Mouse (Mus musculus): ENCODE results near the gene Myl3. TPM values are rescaled to one million over a fixed set of nuclear protein-coding genes. Genes with fewer than 3 reads are reported as not detected.

The Myl3 gene
- total RNA-seq, 2 experiments from 2014 or later, result not detected

DNA sequence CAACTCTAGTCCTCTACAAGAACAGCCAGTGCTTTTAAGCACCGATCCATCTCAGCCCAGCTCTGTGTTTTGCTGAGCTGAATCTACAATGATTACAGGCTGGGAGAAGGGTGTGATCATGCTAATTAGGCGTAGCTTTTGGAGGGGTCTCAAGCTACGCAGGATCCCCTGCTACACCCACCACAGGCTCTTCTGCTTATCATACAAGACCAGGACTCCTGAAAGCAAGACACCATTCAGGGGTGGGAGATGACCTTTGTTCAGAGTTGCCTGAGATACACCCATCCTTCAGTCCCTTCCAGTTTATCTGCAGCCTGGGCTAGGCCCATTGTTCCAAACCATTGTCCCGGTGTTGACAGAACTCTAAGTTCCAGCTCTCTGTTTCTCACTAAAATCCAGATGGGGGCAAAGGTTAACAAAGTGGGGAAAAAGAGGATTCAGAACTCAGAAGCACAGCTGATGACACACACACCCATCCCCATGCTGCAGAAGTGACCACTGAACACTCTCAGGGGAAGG is 11.3 kb downstream of the Myl3 start:
- intact Hi-C loops (cut with DNase I), result no loop called here
- no peak for DNase-seq (ENCODE audit: low spot score in 2 of 2)

DNA sequence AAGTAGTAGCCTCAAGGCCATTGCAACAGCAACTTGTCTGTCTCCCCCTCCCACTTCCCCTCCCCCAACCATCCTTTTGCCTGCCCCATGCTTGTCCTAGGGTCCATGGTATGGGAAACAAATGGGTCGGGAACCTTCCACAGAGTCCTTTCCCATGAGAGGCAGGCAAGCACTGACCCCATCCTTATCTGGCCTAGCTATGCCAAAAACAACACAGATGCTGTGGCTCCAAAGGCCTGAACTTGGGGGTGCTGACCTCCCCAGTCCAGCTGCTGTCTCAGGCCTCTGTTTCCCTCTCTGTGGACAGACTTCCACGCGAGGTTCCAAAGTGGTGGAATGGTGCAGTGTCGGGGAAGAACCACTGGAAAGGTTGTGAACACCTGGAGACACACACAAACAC is 12.1 kb downstream of the Myl3 start:
- no peak for DNase-seq (ENCODE audit: low spot score in 2 of 2)
- intact Hi-C loops (cut with DNase I), result no loop called here

DNA sequence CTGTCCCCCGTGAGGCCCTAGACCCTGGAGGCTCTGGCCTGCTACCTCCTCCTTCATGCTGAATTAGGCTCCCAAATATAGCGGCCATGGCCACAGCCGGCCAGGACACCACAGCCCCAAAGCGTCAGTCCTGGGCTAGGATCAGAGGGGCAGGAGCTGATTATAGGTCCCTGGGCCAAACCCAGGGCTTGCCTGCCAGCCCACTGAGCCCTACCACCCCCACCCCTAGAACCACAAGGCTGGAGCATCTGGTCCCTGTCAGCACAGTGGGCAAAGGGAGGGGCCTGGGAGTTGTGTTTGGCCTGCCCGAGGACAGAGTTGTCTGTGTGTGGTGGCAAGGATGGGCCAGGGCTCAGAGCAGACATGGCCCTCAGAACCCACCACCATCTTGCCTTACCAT is 16.2 kb downstream of the Myl3 start:
- intact Hi-C loops (cut with DNase I), result loop anchor here (2.0 kb wide), 1 partner anchor 41 kb away; no protein-coding TSS in a partner anchor
- DNase-seq (ENCODE audit: low spot score in 2 of 2), result no peak

DNA sequence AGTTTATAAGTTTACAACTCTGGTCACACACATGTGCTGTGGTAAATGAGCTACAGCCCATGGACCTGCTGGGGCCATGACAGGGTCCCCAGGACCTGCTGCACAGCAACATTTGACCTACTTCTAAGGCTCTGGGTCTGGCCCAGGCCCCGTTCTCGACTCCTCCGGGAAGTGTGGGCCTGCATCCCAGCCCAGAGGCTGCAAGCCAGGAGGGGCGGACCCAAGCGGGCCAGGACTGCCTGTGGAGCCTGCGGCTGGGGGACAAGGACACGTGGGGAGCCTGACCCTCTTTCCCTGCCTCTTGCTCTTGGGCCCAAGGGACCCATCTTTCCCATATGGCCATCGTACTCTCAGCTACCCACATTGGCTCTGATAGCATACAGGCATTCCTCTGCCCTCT is 16.9 kb downstream of the Myl3 start:
- intact Hi-C loops (cut with DNase I), result loop anchor here (2.0 kb wide), 1 partner anchor 42 kb away; no protein-coding TSS in a partner anchor
- peak; percentile 11 to 37 for DNase-seq (ENCODE audit: low spot score in 2 of 2)

DNA sequence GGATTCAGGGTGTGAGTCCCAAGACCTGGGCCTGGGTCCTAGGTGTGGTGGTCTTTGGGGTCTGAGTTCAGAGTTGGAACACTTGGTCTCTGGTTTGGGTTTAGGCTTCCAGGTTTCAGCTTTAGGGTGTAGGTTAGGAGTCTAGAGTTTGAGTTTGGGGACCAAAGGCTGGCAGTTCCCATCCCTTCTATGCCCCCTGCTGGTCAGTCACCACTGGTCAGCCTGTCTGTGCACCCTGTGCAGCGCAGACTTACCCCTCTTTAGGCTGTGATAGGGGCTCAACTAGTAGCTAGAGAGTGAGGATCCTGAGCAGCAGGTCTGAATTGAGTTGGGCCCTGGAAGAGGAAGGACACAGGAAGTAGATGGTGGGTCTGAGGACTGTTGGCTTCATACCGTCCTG is 17.6 kb downstream of the Myl3 start:
- DNase-seq (ENCODE audit: low spot score in 2 of 2), result peak; percentile 23 to 40
- intact Hi-C loops (cut with DNase I), result loop anchor here (2.0 kb wide), 1 partner anchor 42 kb away; no protein-coding TSS in a partner anchor

DNA sequence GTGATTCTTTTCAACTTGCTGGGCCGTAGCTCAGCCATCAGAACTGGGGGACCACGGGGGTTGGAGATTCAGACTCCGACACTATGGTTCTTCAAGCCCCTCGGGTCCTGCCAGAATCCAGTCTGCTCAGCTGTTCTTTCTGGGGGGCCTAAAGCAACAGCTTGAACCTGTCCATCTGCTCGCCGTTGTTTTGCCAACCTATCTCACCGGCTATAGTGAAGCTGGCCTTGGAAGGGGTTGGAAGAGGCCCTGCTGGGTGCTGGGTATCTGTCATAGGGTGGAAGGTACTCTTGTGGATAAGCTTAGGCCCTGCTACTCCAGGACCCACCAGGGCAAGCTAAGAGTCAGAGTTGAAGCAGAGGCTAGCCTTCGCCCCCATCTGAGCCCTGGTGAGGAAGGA is 19.2 kb downstream of the Myl3 start:
- DNase-seq (ENCODE audit: low spot score in 2 of 2), result no peak
- intact Hi-C loops (cut with DNase I), result no loop called here

DNA sequence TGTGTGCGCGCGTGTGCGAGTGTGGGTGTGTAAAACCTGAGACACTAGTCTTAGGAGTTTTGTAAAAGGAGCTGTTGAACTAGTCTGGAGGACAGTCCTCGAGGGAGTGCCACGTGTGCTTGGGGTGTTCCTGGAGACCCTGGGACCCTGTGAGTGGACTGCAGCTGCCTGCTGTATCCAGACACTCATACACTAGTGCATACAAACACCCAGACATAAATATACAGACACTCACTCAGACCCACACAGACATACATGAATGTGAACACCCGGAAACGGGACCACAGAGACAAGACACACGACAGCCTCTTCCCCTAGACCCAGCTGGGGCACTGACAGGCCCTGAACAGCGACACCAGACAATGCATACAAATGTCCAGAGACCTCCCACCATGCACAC is 21.1 kb downstream of the Myl3 start:
- no peak for DNase-seq (ENCODE audit: low spot score in 2 of 2)
- intact Hi-C loops (cut with DNase I), result no loop called here

DNA sequence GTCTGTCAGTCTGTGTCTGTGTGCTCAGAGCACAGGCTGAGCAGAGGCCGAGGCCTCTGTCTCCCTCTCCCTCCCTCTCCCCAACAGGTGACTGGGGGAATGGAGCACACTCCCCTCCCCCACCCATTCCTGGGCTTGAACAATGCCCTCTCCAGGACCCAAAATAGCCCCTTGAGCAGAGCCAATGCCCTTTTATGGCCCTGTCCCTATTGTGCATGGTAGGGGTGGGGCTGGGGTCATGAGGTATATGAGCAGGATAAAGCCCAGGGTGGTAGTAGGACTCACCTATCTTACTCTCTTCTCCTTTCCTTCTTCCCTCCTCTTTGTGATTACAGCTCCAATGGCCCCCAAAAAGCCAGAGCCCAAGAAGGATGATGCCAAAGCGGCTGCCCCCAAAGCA is 21.7 kb downstream of the Myl3 start:
- intact Hi-C loops (cut with DNase I), result no loop called here
- DNase-seq (ENCODE audit: low spot score in 2 of 2), result no peak

DNA sequence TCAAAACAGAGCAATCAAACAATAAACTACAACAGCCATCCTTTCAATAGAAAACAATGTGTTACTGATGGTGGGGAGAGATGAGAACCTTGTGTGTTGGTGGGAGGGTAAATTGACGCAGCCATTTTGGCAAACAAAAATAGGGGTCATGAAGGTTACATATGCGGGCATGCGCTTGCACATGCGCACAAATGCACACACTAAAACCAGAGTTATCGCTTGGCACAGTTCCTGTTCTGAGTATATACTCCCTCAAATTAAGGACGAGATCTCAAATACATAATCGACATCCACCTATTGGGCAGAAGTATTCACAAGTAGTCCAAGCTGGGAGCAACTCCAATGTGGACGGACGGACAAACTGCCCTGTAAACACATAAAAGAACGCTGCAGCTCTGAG is 30.7 kb downstream of the Myl3 start:
- intact Hi-C loops (cut with DNase I), result loop anchor here (5.0 kb wide), 1 partner anchor 130 kb away; no protein-coding TSS in a partner anchor

DNA sequence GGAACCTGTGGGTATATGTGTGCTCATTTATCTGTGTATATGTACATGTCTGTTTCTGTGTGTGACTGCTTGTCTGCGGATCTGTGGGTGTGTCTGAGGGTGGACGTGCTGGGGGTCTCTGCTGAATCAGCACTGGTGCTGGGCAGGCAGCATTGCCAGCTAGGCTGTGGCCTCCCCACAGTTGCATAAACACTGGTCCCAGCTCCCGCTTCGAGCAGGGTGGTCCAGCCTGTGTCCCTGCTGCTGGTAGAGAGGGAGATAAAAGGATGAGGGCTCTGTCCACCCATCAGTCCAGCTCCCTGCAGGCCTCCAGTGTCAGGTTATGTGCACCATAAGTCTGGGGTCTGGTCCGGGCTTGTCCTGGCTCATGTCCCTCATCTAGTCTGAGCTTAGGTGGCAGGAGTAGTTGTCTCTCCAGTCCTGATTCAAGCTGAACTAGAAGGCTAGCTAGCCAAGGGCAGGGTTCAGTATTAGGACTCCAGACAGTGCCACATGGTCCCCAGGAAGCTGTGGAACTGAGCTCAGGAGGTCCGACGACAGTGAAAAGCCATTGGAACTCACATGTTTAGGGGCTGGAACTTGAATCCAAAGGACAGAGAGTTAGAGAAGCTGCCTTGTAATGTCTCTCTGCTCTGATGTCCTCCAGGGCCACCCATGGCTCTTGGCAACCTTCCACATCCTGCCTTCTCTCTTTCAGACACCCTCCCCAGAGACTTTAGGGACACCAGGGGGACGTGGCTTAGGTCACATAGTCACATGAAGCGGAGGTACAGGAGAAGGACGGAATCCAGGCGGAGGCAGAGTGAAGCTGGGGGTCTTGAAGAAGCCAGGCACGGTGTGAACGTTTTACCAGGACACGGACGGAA is 33.0 kb downstream of the Myl3 start:
- DNase-seq (ENCODE audit: low spot score in 2 of 2), result no peak
- intact Hi-C loops (cut with DNase I), result loop anchor here (5.0 kb wide), 1 partner anchor 132 kb away; no protein-coding TSS in a partner anchor

More for the DNA sequence above, 30.7 kb downstream of the Myl3 start:
- no peak for DNase-seq (ENCODE audit: low spot score in 2 of 2)

DNA sequence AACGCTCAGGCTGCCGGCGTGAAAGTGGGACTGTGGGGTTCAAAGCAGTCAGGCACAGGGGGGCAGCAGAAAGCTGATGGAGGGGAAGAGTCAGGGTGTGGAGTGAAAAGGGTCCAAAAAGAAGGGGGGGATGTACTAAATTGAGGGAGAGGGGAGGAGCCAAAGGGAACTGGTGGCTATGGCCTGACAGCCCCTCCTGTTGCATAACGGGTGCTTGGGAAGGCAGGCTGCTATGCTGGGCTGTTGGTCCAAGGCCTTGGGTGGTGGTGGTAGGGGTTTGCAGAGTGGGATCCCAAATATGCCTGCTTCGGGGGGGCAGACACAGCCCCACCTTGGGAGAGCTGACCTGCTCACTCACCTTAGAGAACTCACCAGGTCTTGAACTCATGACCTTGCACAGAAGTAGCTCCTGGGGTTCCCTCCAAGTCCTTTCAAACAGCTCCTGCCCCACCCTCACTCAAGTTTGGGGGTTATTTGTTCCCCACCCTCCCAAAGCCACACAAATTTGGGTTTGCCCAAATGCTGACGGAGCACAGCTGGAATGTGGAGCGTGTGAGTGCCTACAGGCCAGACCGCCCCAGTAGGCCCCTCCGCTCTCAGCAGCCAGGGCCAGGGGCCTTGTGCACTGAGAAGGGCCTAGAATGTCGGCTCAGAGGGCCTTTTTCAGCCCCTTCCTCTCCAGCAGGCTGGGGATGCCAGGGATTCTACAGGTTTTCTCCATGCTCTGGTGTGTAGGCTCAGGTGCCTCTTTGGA is 33.8 kb downstream of the Myl3 start:
- intact Hi-C loops (cut with DNase I), result no loop called here
- DNase-seq (ENCODE audit: low spot score in 2 of 2), result no peak

DNA sequence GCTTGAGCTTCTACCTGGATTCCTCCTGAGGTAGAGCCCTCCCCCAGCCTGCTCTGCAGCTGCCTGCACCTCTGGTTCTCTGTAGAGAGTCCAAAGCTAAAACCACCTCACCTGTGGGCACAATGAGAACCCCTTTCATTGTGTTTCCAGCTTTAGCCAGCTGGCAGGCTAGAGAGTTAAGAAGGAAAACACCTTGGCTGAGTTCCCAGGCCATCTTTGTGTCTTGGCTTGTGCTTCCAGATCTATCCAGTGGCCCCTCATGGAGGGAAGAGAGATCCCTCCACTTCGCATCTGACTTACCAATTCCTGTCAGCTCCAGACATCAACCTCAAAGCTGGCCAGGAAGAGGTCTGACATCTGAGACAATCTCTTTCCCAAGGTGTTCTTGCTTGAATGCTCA is 36.4 kb downstream of the Myl3 start:
- DNase-seq (ENCODE audit: low spot score in 2 of 2), result no peak
- intact Hi-C loops (cut with DNase I), result no loop called here

DNA sequence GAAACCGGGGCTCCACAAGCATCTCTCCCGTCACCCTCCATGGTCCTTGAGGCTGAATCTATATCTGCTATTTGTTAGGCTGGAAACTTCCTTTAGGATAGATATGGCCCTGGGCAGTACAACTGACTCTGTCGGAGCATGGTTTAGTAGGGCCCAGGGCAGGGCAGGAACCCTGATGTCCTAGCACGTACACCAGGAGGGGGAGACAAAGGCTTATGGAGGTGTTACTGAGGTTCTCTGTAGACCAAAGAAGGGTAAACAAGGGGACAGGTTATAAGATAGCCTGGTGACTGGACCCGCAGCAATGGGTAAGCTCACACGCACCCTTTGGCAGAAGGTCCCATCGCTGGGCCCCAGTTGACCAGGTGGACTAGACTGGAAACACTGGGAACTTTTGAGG is 36.9 kb downstream of the Myl3 start:
- no peak for DNase-seq (ENCODE audit: low spot score in 2 of 2)
- intact Hi-C loops (cut with DNase I), result no loop called here

DNA sequence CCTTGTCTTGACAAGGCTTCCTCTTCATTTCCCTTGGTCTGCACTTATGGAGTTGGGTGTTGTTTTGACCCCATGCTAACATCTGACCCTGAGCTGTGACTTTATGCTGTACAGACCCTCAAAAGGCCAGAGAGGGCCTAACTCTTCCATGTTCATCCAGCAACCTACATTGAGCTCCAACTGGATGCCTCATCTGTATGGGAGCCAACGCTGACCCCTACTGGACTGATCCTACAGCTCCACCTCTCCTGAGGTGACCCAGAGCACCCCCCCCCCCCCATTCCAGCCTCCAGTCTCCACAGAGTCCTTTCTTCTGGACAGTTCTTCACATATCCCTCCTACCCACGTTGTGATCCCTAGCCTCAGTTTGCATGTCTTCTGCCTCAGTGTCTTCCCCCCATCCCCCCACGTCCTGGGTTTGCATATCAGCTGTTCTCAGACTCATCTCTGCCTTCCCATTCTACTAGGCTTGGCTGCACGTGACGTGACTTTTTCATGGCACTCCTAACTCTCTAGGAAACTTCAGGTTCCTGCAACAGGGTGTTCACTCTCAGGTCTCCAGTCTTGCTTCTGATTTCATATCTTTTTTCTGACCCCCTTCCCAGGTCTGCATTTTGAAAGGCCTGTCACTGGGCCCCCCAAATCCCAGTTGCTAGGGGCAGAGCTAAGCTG is 37.7 kb downstream of the Myl3 start:
- no peak for DNase-seq (ENCODE audit: low spot score in 2 of 2)
- intact Hi-C loops (cut with DNase I), result no loop called here

DNA sequence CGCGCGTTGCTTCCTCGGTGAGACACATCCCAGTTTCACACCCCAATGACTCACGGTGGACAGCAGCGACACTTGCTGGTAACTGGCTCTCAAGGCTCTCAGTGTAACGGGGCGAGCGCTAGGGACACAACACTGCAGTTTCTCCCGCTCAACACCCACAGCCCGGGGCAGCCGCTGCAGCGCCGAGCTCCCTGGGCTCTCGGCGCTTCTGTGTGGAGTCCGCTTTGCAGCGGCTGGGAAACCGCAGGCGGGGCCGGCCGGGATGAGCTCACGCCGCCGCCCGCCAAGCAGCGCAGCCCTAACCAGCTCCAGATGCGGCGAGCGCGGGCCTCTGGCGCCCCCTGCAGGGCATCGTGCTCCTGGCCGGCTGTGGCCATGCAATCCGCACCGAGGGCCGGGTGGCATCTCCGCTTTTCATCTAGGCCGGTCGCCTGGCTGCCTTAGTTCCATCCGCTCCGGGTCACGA is 39.6 kb downstream of the Myl3 start:
- intact Hi-C loops (cut with DNase I), result loop anchor here (1.0 to 5.0 kb wide), 3 partner anchors 65 to 370 kb away; no protein-coding TSS in a partner anchor
- peak; percentile 93 for DNase-seq (ENCODE audit: low spot score in 2 of 2)

DNA sequence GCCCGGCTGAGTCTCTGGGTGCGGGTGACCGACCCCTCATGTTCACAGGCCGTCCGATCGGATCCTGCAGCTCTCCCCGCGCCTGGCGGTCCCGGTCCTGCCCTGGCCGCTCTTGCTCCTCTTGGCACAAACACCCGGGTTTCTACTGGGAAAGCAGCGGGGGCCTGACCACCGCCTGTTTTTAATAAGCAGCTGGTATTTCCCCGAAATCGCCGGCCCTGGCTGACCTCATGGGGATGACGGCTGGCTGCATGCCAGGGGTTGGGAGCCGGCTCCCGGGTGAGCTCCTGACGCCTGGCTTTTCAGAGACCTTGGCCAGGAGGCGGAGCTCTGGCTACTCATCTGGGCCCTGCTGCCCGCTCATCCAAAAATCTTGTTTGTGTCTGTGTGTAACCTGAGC is 40.1 kb downstream of the Myl3 start:
- intact Hi-C loops (cut with DNase I), result loop anchor here (1.0 to 5.0 kb wide), 4 partner anchors 65 to 371 kb away; no protein-coding TSS in a partner anchor
- peak; percentile 64 to 70 for DNase-seq (ENCODE audit: low spot score in 2 of 2)

DNA sequence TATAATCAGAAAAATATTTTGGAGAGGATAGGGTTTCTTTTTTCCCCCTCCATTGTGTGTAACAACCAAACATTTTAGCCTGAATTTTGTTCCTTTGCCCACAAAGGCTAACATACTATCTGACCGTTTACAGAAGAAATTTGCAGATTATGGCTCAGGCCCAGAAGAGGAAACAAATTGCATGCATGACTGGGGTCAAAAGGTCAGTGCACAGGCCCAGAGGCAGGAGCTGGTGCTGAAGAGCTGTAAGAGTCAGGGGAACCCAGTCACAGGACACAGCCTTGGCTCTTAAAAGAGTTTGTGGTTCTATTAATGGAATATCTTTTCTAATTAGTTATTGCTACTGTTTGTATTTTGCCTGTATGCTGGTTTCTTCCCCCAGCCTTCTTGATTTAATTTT is 42.0 kb downstream of the Myl3 start:
- intact Hi-C loops (cut with DNase I), result loop anchor here (2.0 to 5.0 kb wide), 2 partner anchors 87 to 146 kb away; no protein-coding TSS in a partner anchor
- DNase-seq (ENCODE audit: low spot score in 2 of 2), result no peak

DNA sequence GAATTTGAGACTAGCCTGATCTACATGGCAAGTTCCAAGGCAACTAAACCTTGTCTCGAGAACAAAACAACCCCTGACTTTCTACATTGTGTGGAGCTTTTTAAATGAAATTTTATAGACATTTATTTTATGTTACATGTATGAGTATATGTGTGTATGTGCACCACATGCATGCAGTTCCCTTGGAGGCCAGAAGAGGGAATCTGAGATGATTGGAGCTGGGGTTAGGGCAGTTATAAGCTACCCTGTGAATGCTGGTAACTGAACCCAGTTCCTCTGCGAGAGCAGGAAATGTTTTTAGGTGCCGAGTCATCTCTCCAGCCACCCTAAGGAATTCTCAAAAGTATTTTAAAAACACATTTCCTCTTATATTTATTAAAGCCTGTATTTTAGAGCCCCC is 46.5 kb downstream of the Myl3 start:
- intact Hi-C loops (cut with DNase I), result no loop called here
- no peak for DNase-seq (ENCODE audit: low spot score in 2 of 2)

DNA sequence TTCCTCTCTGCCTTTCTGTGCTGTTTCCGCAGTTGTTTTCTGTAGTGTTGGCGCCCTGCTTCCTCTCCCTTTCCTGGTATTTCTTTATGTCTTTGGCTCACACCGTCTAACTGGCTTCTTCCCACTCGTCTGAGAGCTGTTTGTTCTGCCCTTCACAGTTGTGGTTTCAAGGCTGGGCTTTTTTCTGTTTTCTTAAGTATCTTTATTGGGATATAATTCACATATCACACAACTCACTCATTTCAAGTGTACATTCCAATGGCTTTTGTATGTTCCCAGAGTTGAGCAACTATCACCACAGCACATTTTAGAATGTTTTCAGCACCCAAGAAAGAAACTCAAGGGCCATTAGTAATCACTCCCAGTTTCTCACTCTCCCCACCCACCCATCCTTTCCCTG is 48.8 kb downstream of the Myl3 start:
- no peak for DNase-seq (ENCODE audit: low spot score in 2 of 2)
- intact Hi-C loops (cut with DNase I), result no loop called here

DNA sequence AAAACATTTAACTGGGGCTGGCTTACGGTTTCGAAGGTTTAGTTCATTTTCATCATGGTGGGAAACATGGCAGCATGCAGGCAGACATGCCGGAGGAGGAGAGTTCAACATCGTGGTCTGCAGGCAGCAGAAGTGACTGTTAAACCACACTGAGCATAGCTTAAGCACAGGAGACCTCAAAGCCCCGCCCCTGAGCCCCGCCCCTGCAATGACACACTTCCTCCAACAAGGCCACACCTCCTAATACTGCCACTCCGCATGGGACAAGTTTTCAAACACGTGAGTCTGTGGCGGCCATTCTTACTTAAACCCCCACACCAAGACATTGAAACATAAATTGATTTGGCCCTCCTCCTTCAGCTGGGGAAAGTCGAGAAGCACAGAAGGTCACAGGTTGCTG is 55.4 kb downstream of the Myl3 start:
- no peak for DNase-seq (ENCODE audit: low spot score in 2 of 2)
- intact Hi-C loops (cut with DNase I), result no loop called here
